Mouse (Mus musculus): ENCODE results near the gene AU022252. TPM values are rescaled to one million over a fixed set of nuclear protein-coding genes. Genes with fewer than 3 reads are reported as not detected.

AU022252 gene
- total RNA-seq, 2 experiments from 2014 or later, result 25.2 to 29.5 TPM

Other genes with a start within 250 kb of the AU022252 start
- gene Slc2a1, start 124.0 kb downstream of the AU022252 start, total RNA-seq (2021), result 10 to 100 TPM; 75.2 to 91.1 TPM
- 1 to 10 TPM; 6.2 to 7.5 TPM for gene Zfp691, start 58.5 kb downstream of the AU022252 start, total RNA-seq (2021)
- gene Ermap, start 42.7 kb downstream of the AU022252 start, total RNA-seq (2021), result under 1 TPM; 0.40 TPM
- 10 to 100 TPM; 16.2 to 18.8 TPM for gene Svbp, start 37.4 kb downstream of the AU022252 start, total RNA-seq (2021)
- under 1 TPM; 0.30 to 0.49 TPM for gene Tmem269, start 14.5 kb downstream of the AU022252 start, total RNA-seq (2021)
- 1 to 10 TPM; 7.6 to 7.8 TPM for gene P3h1, start 203 bp upstream of the AU022252 start, total RNA-seq (2021)
- under 1 TPM in 1 of 2 experiments, not detected in 1; 0.44 TPM for gene Cldn19, start 22.7 kb upstream of the AU022252 start, total RNA-seq (2021)
- gene Ybx1, start 61.9 kb upstream of the AU022252 start, total RNA-seq (2021), result 100 to 1,000 TPM; 178 to 187 TPM
- 10 to 100 TPM; 16.2 to 17.4 TPM for gene Ppih, start 87.8 kb upstream of the AU022252 start, total RNA-seq (2021)
- gene Ccdc30, start 182.8 kb upstream of the AU022252 start, total RNA-seq (2021), result 10 to 100 TPM; 18.3 to 18.5 TPM
- 1 to 10 TPM; 5.5 to 6.1 TPM for gene Ppcs, start 189.7 kb upstream of the AU022252 start, total RNA-seq (2021)
- gene Zmynd12, start 190.1 kb upstream of the AU022252 start, total RNA-seq (2021), result under 1 TPM; 0.49 to 0.61 TPM